Mouse (Mus musculus) CH12.LX (cell line): ENCODE measurements at regions not wholly inside any gene's neighbourhood (a gene's known extent, or its start where the extent isn't known, plus 50 kb on each side); places are given as distances from the start of the nearest gene placed in this dataset.

Source experiments
- CTCF ChIP-seq, 2 experiments: IDR thresholded peaks in 1 of 2; conservative IDR thresholded peaks in 1 of 2; 2 replicates each; pipeline ENCODE4 v1.5.1; 2011 to 2012; ENCODE audit warnings: low read depth in 2 of 2, low read length in 2 of 2, improper control_type of control experiment in 1 of 2, inconsistent platforms in 1 of 2, mild to moderate bottlenecking in 1 of 2, moderate library complexity in 1 of 2
- ELF1 ChIP-seq: IDR thresholded peaks from 2 replicates; pipeline ENCODE4 v1.6.1; 2014; ENCODE audit warnings: low read depth, mild to moderate bottlenecking, inconsistent platforms, low read length, improper control_type of control experiment
- GABPA ChIP-seq: IDR thresholded peaks from 2 replicates; pipeline ENCODE4 v1.6.1; 2012; ENCODE audit warnings: low read depth, low read length, improper control_type of control experiment, inconsistent platforms; ENCODE audit not compliant: insufficient replicate concordance
- MAX ChIP-seq: IDR thresholded peaks from 2 replicates; pipeline ENCODE4 v1.6.1; 2011; ENCODE audit warnings: low read length, improper control_type of control experiment
- MYC ChIP-seq: IDR thresholded peaks from 2 replicates; pipeline ENCODE4 v1.6.1; 2011; ENCODE audit warnings: low read depth, mild to moderate bottlenecking, improper control_type of control experiment, low read length
- POLR2A ChIP-seq: IDR thresholded peaks from 2 replicates; pipeline ENCODE4 v1.6.1; 2011; ENCODE audit warnings: low read depth, mild to moderate bottlenecking, improper control_type of control experiment, low read length
- SMC3 ChIP-seq: IDR thresholded peaks from 2 replicates; pipeline ENCODE4 v1.6.1; 2011; ENCODE audit warnings: low read depth, low read length, improper control_type of control experiment
- ZNF384 ChIP-seq: IDR thresholded peaks from 2 replicates; pipeline ENCODE4 v1.6.1; 2012; ENCODE audit warnings: low read depth, low read length, improper control_type of control experiment, inconsistent platforms

DNA sequence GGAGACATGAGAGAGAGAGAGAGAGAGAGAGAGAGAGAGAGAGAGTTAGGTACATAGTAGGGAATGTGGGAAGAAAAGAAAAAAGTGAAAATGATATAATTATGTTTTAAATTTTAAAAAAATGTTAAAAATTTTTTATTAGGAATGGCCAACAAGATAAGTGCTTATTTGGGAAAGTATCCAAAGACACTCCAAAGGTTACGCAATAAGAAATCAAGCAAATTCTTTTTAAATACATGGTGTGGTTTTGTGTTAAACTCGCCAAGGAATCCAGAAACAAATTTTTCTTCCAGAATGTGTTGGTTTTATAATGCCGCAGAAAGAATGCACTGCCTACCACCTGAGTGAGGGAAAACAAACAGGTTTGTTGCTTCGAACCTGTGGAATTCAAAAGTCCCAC, 617.9 kb downstream of the Kcnj2 start:
- TF ChIP-seq ELF1 (no peak), POLR2A (no peak), GABPA (no peak), CTCF (conservative IDR thresholded peaks at IDR 0.05 in 1 of 2, IDR thresholded peaks at IDR 0.05 in 1 of 2; ENCODE audit: low read depth in 2 of 2, low read length in 2 of 2) (no peak), MYC (no peak), MAX (no peak), ZNF384 (no peak), SMC3 (no peak)
